Mouse (Mus musculus) liver, adult 2 months (tissue): ENCODE data around the gene F12.

ENCODE experiments used
- CTCF ChIP-seq: fragments of 200-500 bp; IDR thresholded peaks from 2 replicates; pipeline ENCODE4 v1.5.1; 2011; ENCODE audit warnings: low read depth, low read length, control low read depth
- POLR2A ChIP-seq: fragments of 200-500 bp; IDR thresholded peaks from 2 replicates; pipeline ENCODE4 v1.6.1; 2011; ENCODE audit warnings: low read length, control low read depth; ENCODE audit not compliant: insufficient read depth; ENCODE audit errors: extremely low read depth

- no peak for TF ChIP-seq POLR2A
- TF ChIP-seq CTCF, result no peak
These were observed 13.8 kb downstream of the F12 start for GRCm38 (mm10) chr13:55412643-55413307.
